Mouse (Mus musculus) ES-Bruce4 (cell line): ENCODE measurements at regions not wholly inside any gene's neighbourhood (a gene's known extent, or its start where the extent isn't known, plus 50 kb on each side); places are given as distances from the start of the nearest gene placed in this dataset.

Experiments used
- CTCF ChIP-seq: IDR thresholded peaks from one replicate; pipeline ENCODE4 v1.8.1; 2011; ENCODE audit warnings: low read depth, low read length
- EP300 ChIP-seq: IDR thresholded peaks from 2 replicates; pipeline ENCODE4 v1.6.1; 2011; ENCODE audit warnings: low read depth, low read length; ENCODE audit not compliant: insufficient read depth
- POLR2A ChIP-seq: IDR thresholded peaks from one replicate; pipeline ENCODE4 v1.8.1; 2011; ENCODE audit warnings: low read length; ENCODE audit not compliant: insufficient read depth

DNA sequence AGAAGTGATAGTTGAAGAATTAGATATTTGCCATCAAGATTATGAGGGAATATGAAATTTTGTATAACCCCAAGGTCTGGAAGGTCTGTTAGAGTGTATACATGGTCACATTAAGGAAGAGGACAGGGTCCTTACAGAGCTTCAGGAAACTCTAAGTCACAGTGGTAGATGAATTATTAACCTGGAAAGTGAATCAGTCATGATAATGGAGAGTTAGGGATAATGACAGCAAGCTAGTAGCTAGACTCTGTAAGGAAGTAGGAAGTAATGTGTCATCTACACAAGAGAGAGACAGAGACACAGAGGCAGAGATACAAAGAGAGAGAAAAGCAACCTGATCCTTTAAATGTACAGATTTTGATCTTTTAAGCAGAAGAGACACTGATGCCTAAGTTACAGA, 328.4 kb downstream of the Mat2b start:
- TF ChIP-seq POLR2A (no peak), CTCF (no peak), EP300 (no peak)
